Mouse (Mus musculus): ENCODE measurements at regions not wholly inside any gene's neighbourhood (a gene's known extent, or its start where the extent isn't known, plus 50 kb on each side); places are given as distances from the start of the nearest gene placed in this dataset.

- no peak for DNase-seq
Measured at GRCm38 (mm10) chr12:73491370-73491769, 54.8 kb downstream of the Tmem30b start.

GRCm38 (mm10) chr12:73482858-73483257 lies 63.3 kb downstream of the Tmem30b start:
- no peak for DNase-seq

DNA sequence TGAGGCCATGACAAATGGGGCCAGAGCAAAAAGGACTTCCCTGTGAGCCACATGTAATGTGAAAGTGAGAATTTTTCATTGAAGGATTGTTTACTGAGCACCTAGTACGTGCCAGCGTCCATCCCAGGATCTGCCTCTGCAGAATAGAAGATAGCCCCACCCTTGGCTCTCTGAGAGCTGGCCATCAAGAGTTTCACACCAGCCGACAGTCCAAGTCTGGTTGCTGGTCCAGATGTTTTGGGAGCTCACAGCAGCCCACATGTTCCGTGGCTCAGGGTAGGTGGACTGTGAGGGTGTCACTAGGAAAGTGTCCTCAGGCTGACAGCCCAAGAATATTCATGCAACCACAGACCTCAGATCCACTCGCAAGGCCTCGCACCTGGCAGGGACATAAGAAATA lies 63.9 kb downstream of the Tmem30b start:
- DNase-seq, result no peak

- no peak for DNase-seq
Measured at GRCm38 (mm10) chr12:73481705-73482104, 64.5 kb downstream of the Tmem30b start.

DNA sequence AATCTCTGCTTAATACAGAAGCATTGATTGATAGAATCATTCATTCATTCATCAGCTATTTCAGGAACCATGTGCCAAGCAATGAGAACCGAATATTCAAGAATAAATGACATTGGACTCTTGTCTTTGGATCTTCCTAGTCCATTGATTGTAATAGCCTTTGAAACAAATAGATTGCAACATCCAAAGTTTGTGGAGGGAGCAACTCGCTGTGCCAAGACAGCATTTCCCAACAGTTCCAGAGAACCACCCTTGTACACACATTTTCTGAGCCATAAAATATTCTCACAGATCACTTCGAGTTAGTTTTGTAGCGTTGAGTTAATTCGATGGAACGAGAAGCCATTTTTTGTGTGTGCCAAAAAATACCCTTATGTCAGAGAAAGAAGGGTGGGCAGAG lies 65.0 kb downstream of the Tmem30b start:
- DNase-seq, result no peak

GRCm38 (mm10) chr12:73480610-73480971 lies 65.6 kb downstream of the Tmem30b start:
- DNase-seq, result no peak

DNA sequence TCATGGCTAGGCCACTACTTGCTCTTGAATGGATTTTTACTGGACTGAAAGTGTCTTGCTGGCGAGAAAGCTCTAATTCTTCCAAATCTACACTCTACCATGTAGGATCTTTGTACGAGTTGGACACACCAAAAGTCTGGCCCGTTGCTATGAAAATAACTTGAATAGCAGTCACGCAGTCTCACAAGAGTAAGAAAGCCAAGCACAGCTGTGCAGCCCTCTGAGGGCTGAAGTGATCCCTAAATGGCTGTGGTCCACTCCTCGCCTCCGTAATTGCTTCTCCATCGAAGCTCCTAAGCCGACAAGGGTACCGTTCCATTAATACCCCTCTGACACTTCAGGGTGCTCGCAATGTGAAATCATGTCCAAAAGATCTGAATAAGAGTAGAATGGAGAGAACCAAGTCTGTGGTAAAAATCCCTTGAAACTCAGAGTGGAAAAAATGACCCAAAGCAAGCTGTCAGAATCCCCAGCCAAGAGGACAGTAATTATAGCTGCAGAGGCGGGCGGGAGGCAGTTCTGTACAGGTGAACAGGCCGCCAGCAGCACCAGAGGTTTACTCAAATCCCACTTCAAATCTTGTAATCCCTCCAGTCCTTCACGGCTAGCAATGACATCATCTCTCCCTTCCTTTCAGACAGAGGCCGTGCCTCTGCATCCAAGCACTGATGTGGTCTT lies 66.1 kb downstream of the Tmem30b start:
- no peak for DNase-seq

DNA sequence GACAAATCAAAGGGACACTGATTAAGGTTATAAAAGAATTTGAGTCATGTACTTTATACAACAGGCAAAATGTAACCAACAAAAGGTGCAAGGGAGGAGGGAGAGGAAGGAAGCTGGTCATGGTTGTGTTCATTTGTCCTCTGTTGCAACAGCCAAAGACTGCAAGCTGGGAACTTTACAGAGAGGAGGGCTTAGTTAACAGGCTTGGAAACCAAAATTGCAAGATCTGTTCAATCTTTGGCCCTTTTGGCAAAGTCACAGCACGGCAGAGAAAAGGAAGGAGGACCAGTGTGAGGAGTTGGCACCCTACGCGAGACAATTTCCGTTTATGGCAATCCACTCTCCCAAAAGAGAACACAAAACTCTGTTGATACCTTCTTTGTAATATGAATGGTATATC lies 67.6 kb downstream of the Tmem30b start:
- DNase-seq, result no peak

GRCm38 (mm10) chr12:73476421-73476858 lies 69.8 kb downstream of the Tmem30b start:
- DNase-seq, result peak; percentile 52

DNA sequence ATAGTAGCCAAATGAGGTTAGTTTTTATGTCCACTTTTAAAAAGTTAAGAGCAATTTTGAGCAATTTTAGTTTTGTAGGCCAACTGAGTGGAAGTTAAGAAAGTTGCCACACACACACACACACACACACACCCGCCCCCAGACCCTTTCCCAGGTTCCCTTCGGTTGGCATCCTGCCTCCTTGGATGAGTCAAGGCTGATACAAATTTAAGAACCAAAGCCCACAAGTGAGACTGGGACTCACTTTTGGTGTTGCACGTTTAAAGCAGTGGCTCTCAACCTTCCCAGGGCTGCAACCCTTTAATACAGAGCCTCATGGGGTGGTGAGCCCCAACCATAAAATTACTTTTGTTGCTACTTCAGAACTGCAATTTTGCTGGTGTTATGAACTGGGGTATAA lies 70.4 kb downstream of the Tmem30b start:
- DNase-seq, result no peak

- no peak for DNase-seq
Measured at GRCm38 (mm10) chr12:73475020-73475419, 71.2 kb downstream of the Tmem30b start.

GRCm38 (mm10) chr12:73473111-73473510 lies 73.1 kb downstream of the Tmem30b start:
- no peak for DNase-seq

GRCm38 (mm10) chr12:73471966-73472365 lies 74.2 kb downstream of the Tmem30b start:
- DNase-seq, result no peak

DNA sequence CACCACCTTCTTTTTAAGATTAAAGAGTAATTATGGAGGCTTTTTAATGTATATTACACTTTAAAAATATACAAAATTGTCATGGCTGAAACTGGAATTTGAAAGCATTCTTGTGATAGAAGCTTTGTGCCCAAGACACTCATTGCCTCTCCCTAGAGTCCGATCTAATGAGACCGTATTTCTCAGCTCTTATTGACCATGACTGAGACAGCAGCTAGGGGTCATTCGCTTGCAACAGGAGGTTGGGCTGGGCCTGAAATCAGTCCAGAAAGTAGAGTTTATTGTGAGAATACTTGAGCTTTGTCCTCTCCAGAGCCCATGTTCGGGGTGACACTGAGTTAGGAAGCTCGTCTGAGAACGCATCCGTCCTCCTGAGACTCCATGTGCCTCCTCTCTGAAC lies 79.7 kb downstream of the Tmem30b start:
- DNase-seq, result no peak

GRCm38 (mm10) chr12:73465975-73466374 lies 80.2 kb downstream of the Tmem30b start:
- DNase-seq, result no peak

DNA sequence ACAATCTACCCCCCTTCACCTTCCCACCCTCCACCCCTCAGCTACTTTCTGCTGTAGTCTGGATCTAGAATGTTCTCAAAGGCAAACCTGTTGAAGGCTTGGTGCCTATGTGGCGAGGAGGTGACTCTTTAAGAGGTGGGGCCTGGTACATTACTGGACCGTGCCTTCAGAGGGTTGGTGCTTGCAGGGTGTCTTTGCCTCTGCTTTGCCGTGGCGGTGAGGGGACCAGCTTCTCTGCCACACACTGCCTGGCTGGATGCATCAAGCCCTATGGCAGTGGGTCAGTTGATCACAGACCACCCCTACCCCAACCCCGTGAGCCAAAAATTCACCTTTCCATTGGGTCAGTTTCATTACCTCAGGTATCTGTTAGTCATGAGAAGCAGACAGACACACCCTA lies 81.9 kb downstream of the Tmem30b start:
- DNase-seq, result no peak

DNA sequence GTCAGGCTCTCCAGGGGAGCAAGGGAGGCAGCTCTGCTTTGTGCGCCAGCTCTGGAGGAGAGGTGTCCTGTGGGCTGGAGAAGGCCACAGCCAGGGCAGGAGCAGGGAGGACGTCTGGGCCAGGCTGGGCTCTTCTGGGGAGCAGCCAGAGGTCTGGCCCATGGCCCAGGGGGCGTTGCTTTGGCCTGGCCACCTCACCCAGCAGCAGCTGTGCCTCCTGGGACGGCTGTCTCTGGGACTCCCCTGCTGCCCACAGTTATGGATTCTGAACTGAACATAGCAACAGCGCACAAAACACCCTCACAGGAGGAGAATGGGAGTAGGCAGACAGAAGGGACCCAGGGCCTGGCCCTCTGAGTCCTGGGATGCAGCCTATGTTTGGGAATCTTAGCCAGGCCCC lies 84.1 kb downstream of the Tmem30b start:
- no peak for DNase-seq

GRCm38 (mm10) chr12:73460291-73460761 lies 85.9 kb downstream of the Tmem30b start:
- DNase-seq, result no peak

DNA sequence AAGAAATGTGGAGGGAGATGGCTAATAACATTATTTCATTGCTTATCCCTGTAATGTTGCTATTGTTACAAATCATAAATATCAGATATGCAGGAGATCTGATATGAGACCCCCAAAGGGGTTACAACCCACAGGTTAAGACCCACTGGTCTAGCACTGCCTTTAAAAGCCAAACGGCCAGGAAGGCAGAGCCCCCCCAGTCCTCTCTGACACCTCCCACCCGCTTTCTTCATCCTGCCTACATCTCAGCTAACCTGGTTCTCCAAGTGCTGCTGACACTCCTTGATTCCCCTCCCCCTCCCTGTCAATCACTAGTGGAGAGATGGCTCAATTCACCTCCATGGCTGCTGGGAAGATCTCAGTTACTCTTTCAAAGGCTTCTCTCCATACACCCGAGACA lies 94.9 kb downstream of the Tmem30b start:
- DNase-seq, result no peak

- no peak for DNase-seq
Measured at GRCm38 (mm10) chr12:73450541-73450940, 95.7 kb downstream of the Tmem30b start.

GRCm38 (mm10) chr12:73449911-73450520 lies 96.2 kb downstream of the Tmem30b start:
- peak; percentile 48 for DNase-seq

- no peak for DNase-seq
Measured at GRCm38 (mm10) chr12:73449069-73449468, 97.1 kb downstream of the Tmem30b start.

DNA sequence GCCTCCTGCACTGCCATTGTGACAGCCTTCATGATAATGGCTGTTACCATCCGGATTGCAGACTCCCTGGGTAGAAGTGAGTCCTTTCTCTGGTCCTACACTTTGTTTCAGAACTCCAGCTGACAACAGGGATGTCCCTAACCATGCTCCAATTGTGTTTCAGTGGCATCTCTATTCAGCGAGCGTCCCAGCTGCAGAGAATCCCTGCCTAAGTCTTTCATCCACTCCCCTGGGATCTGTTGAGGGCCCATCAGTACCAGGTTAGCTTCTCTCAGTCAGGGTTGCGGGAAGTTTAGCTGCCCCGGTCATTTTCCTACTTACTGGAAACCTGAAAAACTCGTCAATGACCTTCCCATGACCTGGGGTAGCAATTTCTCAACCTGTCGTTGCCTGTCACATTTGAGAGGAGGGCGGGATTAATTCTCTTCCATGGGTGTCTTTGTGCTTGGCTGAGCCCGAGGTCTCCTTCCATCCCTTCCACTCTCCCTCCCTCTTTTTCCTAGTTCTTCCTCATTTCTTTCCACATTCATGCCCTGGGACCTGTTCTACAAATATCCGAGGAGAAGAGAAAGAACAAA lies 97.7 kb downstream of the Tmem30b start:
- DNase-seq, result no peak

- DNase-seq, result no peak
Measured at GRCm38 (mm10) chr12:73447172-73447571, 99.0 kb downstream of the Tmem30b start.

All from retina, postnatal 1 day (tissue).